Mouse (Mus musculus): Measurements from ENCODE around the gene Spryd3.

GRCm38 (mm10) chr15:102179924-102180323, 43.9 kb upstream of the Spryd3 start:
- TF ChIP-seq CTCF (IDR thresholded peaks at IDR 0.05; ENCODE audit: low read depth) (no peak), EP300 (IDR thresholded peaks at IDR 0.05; ENCODE audit: low read depth) (no peak)

All from heart, postnatal 0 days (tissue).